Mouse (Mus musculus) lung, adult 2 months (tissue): ENCODE data around the gene Zfp385b. TPM values are rescaled to one million over a fixed set of nuclear protein-coding genes. Genes with fewer than 3 reads are reported as not detected.
A peak's percentile ranks its signal among the peaks of the same experiment; 100 is the strongest.

Source experiments
- DNase-seq: peaks from one replicate; pipeline ENCODE4 v3.0.0; 2022
- H3K4me1 ChIP-seq: fragments of 200-500 bp; 2 replicates; pipeline ENCODE4 v1.6.1; 2011; ENCODE audit warnings: low read length; ENCODE audit not compliant: control insufficient read depth, insufficient read depth
- H3K4me3 ChIP-seq: fragments of 200-500 bp; replicated peaks from 2 replicates; pipeline ENCODE3; 2011; ENCODE audit warnings: low read depth, mild to moderate bottlenecking, control low read depth, low read length; ENCODE audit errors: extremely low read depth
- CTCF ChIP-seq: fragments of 200-500 bp; IDR thresholded peaks from 2 replicates; pipeline ENCODE4 v1.5.1; 2011; ENCODE audit warnings: mild to moderate bottlenecking, low read length, control low read depth; ENCODE audit not compliant: insufficient read depth
- POLR2A ChIP-seq: fragments of 200-500 bp; IDR thresholded peaks from 2 replicates; pipeline ENCODE4 v1.6.1; 2011; ENCODE audit warnings: low read depth, mild to moderate bottlenecking, control low read depth, low read length, borderline replicate concordance; ENCODE audit errors: extremely low read depth
- WGBS: fragments of 180-500 bp; shearing (Covaris S2); methylation state at CpG from one replicate; pipeline ENCODE4 v1.1.7; 2018; 5-methylcytosine and 5-hydroxymethylcytosine counted together
- polyA plus RNA-seq: library from polyadenylated mRNA; depleted of rRNA; stranded (reverse); fragments of >200 nt; gene quantifications from 2 replicates; pipeline ENCODE4 v1.2.3, GENCODE M21; 2012

Zfp385b gene
- polyA plus RNA-seq, 1 experiment = 5.2 TPM

- TF ChIP-seq CTCF (no peak), POLR2A (no peak)
- WGBS = 85% methylated on average over 4 of the region's 4 CpGs
- DNase-seq = no peak
- Histone ChIP-seq H3K4me3 (no peak overlapping the region), H3K4me1 (0 out of 2 replicates have a peak, but pooled peaks cover 3% of the 10 kb centered on the region)
These were observed 277.8 kb downstream of the Zfp385b start for GRCm38 (mm10) chr2:77541681-77542080.

- WGBS = 45% methylated on average over 3 of the region's 3 CpGs
- H3K4me1 ChIP-seq = 0 out of 2 replicates have a peak, but pooled peaks cover 3% of the 10 kb centered on the region
- no peak for TF ChIP-seq POLR2A
- no peak for TF ChIP-seq CTCF
- H3K4me3 ChIP-seq = no peak overlapping the region
- DNase-seq = no peak
These were observed 278.6 kb downstream of the Zfp385b start for GRCm38 (mm10) chr2:77540860-77541259.

GRCm38 (mm10) chr2:77536556-77536955, 282.9 kb downstream of the Zfp385b start:
- Histone ChIP-seq H3K4me3 (no peak overlapping the region), H3K4me1 (0 out of 2 replicates have a peak, but pooled peaks cover 1% of the 10 kb centered on the region)
- whole genome bisulfite sequencing = 56% methylated on average over 3 of the region's 3 CpGs
- TF ChIP-seq POLR2A (no peak), CTCF (no peak)
- no peak for DNase-seq

- DNase-seq = no peak
- Histone ChIP-seq H3K4me3 (no peak overlapping the region), H3K4me1 (no peaks in the 10 kb centered on the region)
- TF ChIP-seq POLR2A (no peak), CTCF (no peak)
- 81% methylated on average over 7 of the region's 7 CpGs for WGBS
These were observed 291.2 kb downstream of the Zfp385b start for GRCm38 (mm10) chr2:77528079-77528752.

GRCm38 (mm10) chr2:77527616-77528015, 291.8 kb downstream of the Zfp385b start:
- Histone ChIP-seq H3K4me1 (no peaks in the 10 kb centered on the region), H3K4me3 (no peak overlapping the region)
- TF ChIP-seq POLR2A (no peak), CTCF (no peak)
- DNase-seq = no peak
- WGBS = 74% methylated on average over 6 of the region's 6 CpGs

GRCm38 (mm10) chr2:77526803-77527202, 292.6 kb downstream of the Zfp385b start:
- no peak overlapping the region for H3K4me3 ChIP-seq
- DNase-seq = no peak
- H3K4me1 ChIP-seq = no peaks in the 10 kb centered on the region
- 59% methylated on average over 4 of the region's 4 CpGs for WGBS
- TF ChIP-seq POLR2A = no peak
- TF ChIP-seq CTCF = no peak

- TF ChIP-seq POLR2A (no peak), CTCF (no peak)
- H3K4me1 ChIP-seq = no peaks in the 10 kb centered on the region
- no peak overlapping the region for H3K4me3 ChIP-seq
- 62% methylated on average over 5 of the region's 5 CpGs for WGBS
- no peak for DNase-seq
These were observed 293.1 kb downstream of the Zfp385b start for GRCm38 (mm10) chr2:77526301-77526700.

GRCm38 (mm10) chr2:77522223-77522622, 297.2 kb downstream of the Zfp385b start:
- H3K4me1 ChIP-seq = no peaks in the 10 kb centered on the region
- no peak for DNase-seq
- TF ChIP-seq CTCF (no peak), POLR2A (no peak)
- WGBS = 55% methylated on average over 4 of the region's 4 CpGs
- no peak overlapping the region for H3K4me3 ChIP-seq

- no peak for TF ChIP-seq POLR2A
- no peak for TF ChIP-seq CTCF
- Histone ChIP-seq H3K4me3 (peak overlapping the region; percentile 44), H3K4me1 (no peaks in the 10 kb centered on the region)
- 2% methylated on average over 14 of the region's 14 CpGs for WGBS
- DNase-seq = peak; percentile 23
These were observed 300.1 kb downstream of the Zfp385b start for GRCm38 (mm10) chr2:77519341-77519740.

- WGBS = 9% methylated on average over 8 of the region's 8 CpGs
- peak overlapping the region; percentile 44 for H3K4me3 ChIP-seq
- TF ChIP-seq CTCF (no peak), POLR2A (no peak)
- no peaks in the 10 kb centered on the region for H3K4me1 ChIP-seq
- peak; percentile 16 for DNase-seq
These were observed 300.7 kb downstream of the Zfp385b start for GRCm38 (mm10) chr2:77518693-77519092.

GRCm38 (mm10) chr2:77516606-77517005, 302.8 kb downstream of the Zfp385b start:
- Histone ChIP-seq H3K4me1 (no peaks in the 10 kb centered on the region), H3K4me3 (no peak overlapping the region)
- 74% methylated on average over 5 of the region's 5 CpGs for WGBS
- DNase-seq = no peak
- TF ChIP-seq CTCF (no peak), POLR2A (no peak)
